7 mouse cellular contexts compared by ENCODE assay signal in genomic region chr15:98880978-98881655, GRCm38 (mm10). TPM values are rescaled to one million over a fixed set of nuclear protein-coding genes. Genes with fewer than 3 reads are reported as not detected.
A peak's percentile ranks its signal among the peaks of the same experiment; 100 is the strongest.
DNase-seq lines count a peak whose midpoint lies in the region; ATAC-seq lines count a peak whose summit lies in the region.

No protein-coding gene starts in this region.

- ATAC-seq in intestine, embryonic 16.5 days, result peak; percentile 95
- ATAC-seq in midbrain, embryonic 11.5 days (ENCODE audit: low FRiP score), result peak; percentile 97

- peak overlapping the region; percentile 76 for H3K4me3 ChIP-seq in intestine, embryonic 16.5 days (ENCODE audit: low read length)
- H3K4me3 ChIP-seq in midbrain, embryonic 11.5 days (ENCODE audit: low read depth, low read length), result peak overlapping the region; percentile 61

- peak overlapping the region; percentile 95 for H3K4me2 ChIP-seq in intestine, embryonic 16.5 days (ENCODE audit: low read depth, low read length)
- H3K4me2 ChIP-seq in midbrain, embryonic 11.5 days, result peak overlapping the region; percentile 84

- H3K27me3 ChIP-seq in intestine, embryonic 16.5 days (replicated peaks; ENCODE audit: control insufficient read depth, insufficient read depth, low read length), result no peaks in the 10 kb centered on the region
- H3K27me3 ChIP-seq in midbrain, embryonic 11.5 days (ENCODE audit: control insufficient read depth, insufficient read depth, low read length), result no peaks in the 10 kb centered on the region

- intact Hi-C loops in gastrocnemius, postnatal 36 days (cut with DNase I), result loop anchor here (5.0 kb wide), 1 partner anchor 36 kb away; the partner anchor contains the start of gene Lmbr1l
- intact Hi-C loops in left cerebral cortex, postnatal 36 days (cut with DNase I), result loop anchor here (2.0 kb wide), 1 partner anchor 38 kb away; the partner anchor contains the start of gene Lmbr1l

- peak; percentile 94 for DNase-seq in adrenal gland, adult 8-10 months
- peak; percentile 95 for DNase-seq in embryo, embryonic 11.5 days (ENCODE audit: low read depth, low spot score)
- peak; percentile 81 to 88 for DNase-seq in gastrocnemius, postnatal 36 days
- peak; percentile 86 to 89 for DNase-seq in left cerebral cortex, postnatal 36 days (ENCODE audit: low spot score in 2 of 2)
- peak; percentile 99 for DNase-seq in midbrain, embryonic 11.5 days (ENCODE audit: low spot score, missing footprints)
- DNase-seq in skeletal muscle tissue, adult 2 months (ENCODE audit: low read depth, low spot score), result peak; percentile 91

- no peaks in the 10 kb centered on the region for H3K36me3 ChIP-seq in intestine, embryonic 16.5 days (ENCODE audit: control insufficient read depth, insufficient read depth, low read length)
- no peaks in the 10 kb centered on the region for H3K36me3 ChIP-seq in midbrain, embryonic 11.5 days (ENCODE audit: control insufficient read depth, insufficient read depth, low read length)

- H3K9ac ChIP-seq in intestine, embryonic 16.5 days (ENCODE audit: low read depth, low read length), result peak overlapping the region; percentile 79
- peak overlapping the region; percentile 68 for H3K9ac ChIP-seq in midbrain, embryonic 11.5 days (ENCODE audit: low read length)

- under 1% methylated on average over 47 of the region's 48 CpGs for WGBS in intestine, embryonic 16.5 days
- under 1% methylated on average over 48 of the region's 48 CpGs for WGBS in midbrain, embryonic 11.5 days

- peaks cover 5% of the 10 kb centered on the region for H3K4me1 ChIP-seq in intestine, embryonic 16.5 days (ENCODE audit: control insufficient read depth, insufficient read depth, low read length)
- peaks cover 7% of the 10 kb centered on the region; the same call in 1 of the 2 replicates for H3K4me1 ChIP-seq in midbrain, embryonic 11.5 days (ENCODE audit: control insufficient read depth, insufficient read depth, low read length)

- no peaks in the 10 kb centered on the region for H3K9me3 ChIP-seq in intestine, embryonic 16.5 days (ENCODE audit: control insufficient read depth, low read length)
- H3K9me3 ChIP-seq in midbrain, embryonic 11.5 days (ENCODE audit: control insufficient read depth, low read length), result no peaks in the 10 kb centered on the region

- peak overlapping the region; percentile 88 for H3K27ac ChIP-seq in intestine, embryonic 16.5 days (ENCODE audit: low read length)
- peak overlapping the region; percentile 50 for H3K27ac ChIP-seq in midbrain, embryonic 11.5 days (ENCODE audit: low read depth, low read length)

RNA-seq across cellular contexts. Expression of gene Kmt2d, which starts 10.1 kb away (rescaled TPM):
- 100 to 1,000 TPM in 1 of 4 experiments, 10 to 100 TPM in 3; 61.7 to 114 (median 71.8) TPM for total RNA-seq in adrenal gland, adult 8-10 months (2022)
- 10 to 100 TPM; 42.7 to 46.4 TPM for total RNA-seq in gastrocnemius, postnatal 36 days (2021)
- polyA plus RNA-seq in intestine, embryonic 16.5 days (2015; fragmentation: Nextera tagmentation; extraction: Ambion mirVana), result 7.7 and 7.9 TPM in 2 replicates
- total RNA-seq in left cerebral cortex, postnatal 36 days (2021), result 10 to 100 TPM; 69.9 to 98.8 TPM
- polyA plus RNA-seq in midbrain, embryonic 11.5 days (2014; fragmentation: Nextera tagmentation; extraction: Ambion mirVana), result 13.2 and 13.3 TPM in 2 replicates

RNA-seq across cellular contexts. Expression of gene Rhebl1, which starts 13.2 kb away (rescaled TPM):
- total RNA-seq in adrenal gland, adult 8-10 months (2022), result 1 to 10 TPM; 2.8 to 7.2 (median 4.2) TPM
- 1 to 10 TPM; 1.9 to 3.1 TPM for total RNA-seq in gastrocnemius, postnatal 36 days (2021)
- 11.3 and 12.3 TPM in 2 replicates for polyA plus RNA-seq in intestine, embryonic 16.5 days (2015; fragmentation: Nextera tagmentation; extraction: Ambion mirVana)
- total RNA-seq in left cerebral cortex, postnatal 36 days (2021), result 10 to 100 TPM in 1 of 2 experiments, 1 to 10 TPM in 1; 9.0 to 10.5 TPM
- 14.2 and 16.7 TPM in 2 replicates for polyA plus RNA-seq in midbrain, embryonic 11.5 days (2014; fragmentation: Nextera tagmentation; extraction: Ambion mirVana)

RNA-seq across cellular contexts. Expression of gene Dhh, which starts 17.2 kb away (rescaled TPM):
- total RNA-seq in adrenal gland, adult 8-10 months (2022), result 1 to 10 TPM; 1.8 to 3.8 (median 2.1) TPM
- total RNA-seq in gastrocnemius, postnatal 36 days (2021), result under 1 TPM; 0.41 to 0.96 TPM
- 0.83 and 1.6 TPM in 2 replicates for polyA plus RNA-seq in intestine, embryonic 16.5 days (2015; fragmentation: Nextera tagmentation; extraction: Ambion mirVana)
- total RNA-seq in left cerebral cortex, postnatal 36 days (2021), result under 1 TPM in 1 of 2 experiments, not detected in 1; 0.35 TPM
- polyA plus RNA-seq in midbrain, embryonic 11.5 days (2014; fragmentation: Nextera tagmentation; extraction: Ambion mirVana), result 0.27 and 0.40 TPM in 2 replicates

RNA-seq across cellular contexts. Expression of gene Lmbr1l, which starts 36.9 kb away (rescaled TPM):
- total RNA-seq in adrenal gland, adult 8-10 months (2022), result 10 to 100 TPM; 12.3 to 33.2 (median 27.8) TPM
- 1 to 10 TPM; 6.3 to 7.6 TPM for total RNA-seq in gastrocnemius, postnatal 36 days (2021)
- polyA plus RNA-seq in intestine, embryonic 16.5 days (2015; fragmentation: Nextera tagmentation; extraction: Ambion mirVana), result 20.4 and 23.6 TPM in 2 replicates
- 10 to 100 TPM; 12.6 to 16.6 TPM for total RNA-seq in left cerebral cortex, postnatal 36 days (2021)
- 7.5 and 9.8 TPM in 2 replicates for polyA plus RNA-seq in midbrain, embryonic 11.5 days (2014; fragmentation: Nextera tagmentation; extraction: Ambion mirVana)

RNA-seq across cellular contexts. Expression of gene Prkag1, which starts 49.8 kb away (rescaled TPM):
- 10 to 100 TPM; 76.0 to 83.8 (median 79.2) TPM for total RNA-seq in adrenal gland, adult 8-10 months (2022)
- total RNA-seq in gastrocnemius, postnatal 36 days (2021), result 10 to 100 TPM; 39.3 to 50.3 TPM
- polyA plus RNA-seq in intestine, embryonic 16.5 days (2015; fragmentation: Nextera tagmentation; extraction: Ambion mirVana), result 92.2 and 94.6 TPM in 2 replicates
- 10 to 100 TPM; 49.1 to 50.0 TPM for total RNA-seq in left cerebral cortex, postnatal 36 days (2021)
- polyA plus RNA-seq in midbrain, embryonic 11.5 days (2014; fragmentation: Nextera tagmentation; extraction: Ambion mirVana), result 69.7 and 81.4 TPM in 2 replicates

Comparison
In these comparisons a context has a peak if more than half of its experiments do, and no peak if none do; other contexts are left out.
1. Peak in every context shown above with its lines: DNase-seq, ATAC-seq, H3K4me3 ChIP-seq and H3K27ac ChIP-seq.